Mouse (Mus musculus): ENCODE data around the gene Mab21l2.

The Mab21l2 gene

DNA sequence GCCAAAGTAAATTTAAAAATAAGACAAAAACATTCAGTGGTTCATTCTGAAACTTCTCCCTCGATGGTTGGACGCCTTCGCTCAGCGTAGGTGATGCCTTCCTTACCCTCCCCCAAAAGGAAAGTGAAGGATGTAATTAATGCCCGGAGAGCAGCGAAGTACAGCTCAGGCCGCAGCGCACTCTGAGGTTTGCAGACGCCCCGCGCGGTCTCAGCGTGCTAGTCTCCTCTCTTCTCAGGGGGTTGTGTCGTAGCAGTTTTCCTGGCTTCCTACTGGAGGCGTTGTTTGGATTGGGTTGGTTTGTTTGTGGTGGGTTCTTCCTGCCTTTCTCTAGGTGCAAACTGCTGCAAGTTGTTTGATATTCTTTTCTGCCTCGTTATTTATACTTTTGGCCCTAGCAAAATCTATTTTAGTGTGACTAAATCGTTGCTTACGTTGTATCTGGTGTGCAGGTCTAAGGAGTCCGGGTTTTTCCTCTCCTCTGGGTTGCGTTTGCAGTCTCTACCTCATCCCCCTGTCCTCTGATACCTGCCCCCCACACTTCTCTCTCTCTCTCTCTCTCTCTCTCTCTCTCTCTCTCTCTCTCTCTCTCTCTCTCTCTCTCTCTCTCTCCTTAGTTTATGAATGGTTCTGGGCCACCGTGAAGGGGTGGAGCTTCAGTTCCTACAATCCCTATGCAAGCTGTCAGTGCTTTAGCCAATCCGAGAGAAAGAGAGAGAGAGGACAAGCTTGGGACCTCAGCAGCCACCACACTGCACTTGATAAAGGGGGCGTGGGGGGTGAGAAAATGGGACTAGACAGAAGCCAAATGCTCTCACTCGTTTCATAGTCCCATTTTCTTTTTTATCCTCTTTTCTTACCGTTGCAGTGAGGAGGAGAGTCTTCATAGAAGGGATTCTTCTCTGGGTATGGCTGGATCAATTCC lies at the start of gene Mab21l2:
TSS of gene Mab21l2 (minus strand) at position 539 of the 925 bp plus-strand sequence.
- no peak for ATAC-seq (ENCODE audit: low TSS enrichment)

GRCm38 (mm10) chr3:86575312-86575711 lies 26.9 kb upstream of the Mab21l2 start:
- no peak for ATAC-seq (ENCODE audit: low TSS enrichment)

GRCm38 (mm10) chr3:86572519-86573244 lies 24.3 kb upstream of the Mab21l2 start:
- ATAC-seq (ENCODE audit: low TSS enrichment) = no peak

DNA sequence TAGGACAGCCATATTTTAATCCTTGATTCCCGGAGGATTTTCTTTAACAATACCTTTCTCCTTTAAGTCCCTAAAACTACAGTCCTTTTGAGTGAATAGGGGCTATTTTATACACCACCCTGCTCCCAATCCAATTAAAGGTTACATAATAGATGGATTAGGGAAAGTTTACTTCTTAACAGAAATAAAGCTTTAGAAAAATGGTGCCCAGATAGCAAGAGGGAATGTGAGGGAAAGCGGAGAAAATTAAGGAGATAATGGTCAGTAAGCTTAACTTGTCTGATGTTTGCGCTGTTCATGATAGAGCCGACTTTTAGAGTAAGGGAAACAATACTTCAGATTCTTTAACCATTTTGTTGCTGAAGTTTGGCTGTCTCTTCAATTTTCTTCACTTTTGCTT lies 23.1 kb upstream of the Mab21l2 start:
- no peak for ATAC-seq (ENCODE audit: low TSS enrichment)

DNA sequence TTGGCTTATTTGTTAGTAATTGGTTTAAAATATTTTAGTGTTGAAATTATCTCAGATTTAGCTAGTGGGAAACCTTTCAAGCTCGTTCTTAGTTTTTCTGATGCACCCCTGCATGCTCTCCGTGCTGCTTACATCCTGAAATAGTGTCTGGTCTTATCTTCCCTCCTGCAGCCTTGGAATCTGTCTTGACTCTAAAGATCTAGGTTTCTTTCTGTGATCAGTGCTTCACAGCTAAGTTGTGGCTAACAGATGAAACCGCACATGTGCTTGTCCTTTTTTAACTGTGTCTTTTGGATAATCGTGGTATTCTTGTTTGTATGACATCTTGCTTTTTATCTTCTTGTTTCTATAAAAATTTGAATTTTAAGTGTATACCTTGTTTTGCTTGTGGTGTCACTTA lies 18.9 kb upstream of the Mab21l2 start:
- ATAC-seq (ENCODE audit: low TSS enrichment) = no peak

DNA sequence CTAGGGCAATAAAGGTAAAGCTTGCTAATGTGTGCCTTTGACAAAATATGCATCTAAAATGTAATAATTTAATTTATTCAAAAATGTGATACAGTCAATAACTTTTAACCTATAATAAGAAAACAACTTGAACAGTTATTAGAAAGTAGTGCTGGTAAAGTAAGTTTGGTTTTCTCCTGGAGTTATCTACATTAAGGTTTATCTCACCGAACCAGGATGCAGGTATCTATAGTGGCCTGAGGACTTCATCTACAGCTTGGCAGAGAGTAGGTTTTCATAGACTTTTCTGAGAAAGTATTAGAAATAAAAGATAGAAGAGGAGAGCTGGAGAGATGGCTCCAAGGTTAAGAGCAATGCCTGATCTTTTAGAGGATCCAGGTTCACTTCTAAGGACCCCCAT lies 13.0 kb upstream of the Mab21l2 start:
- ATAC-seq (ENCODE audit: low TSS enrichment) = no peak

- ATAC-seq (ENCODE audit: low TSS enrichment) = no peak
Measured at GRCm38 (mm10) chr3:86561023-86561344, 12.6 kb upstream of the Mab21l2 start.

GRCm38 (mm10) chr3:86560281-86561022 lies 12.0 kb upstream of the Mab21l2 start:
- ATAC-seq (ENCODE audit: low TSS enrichment) = no peak

GRCm38 (mm10) chr3:86559635-86560034 lies 11.2 kb upstream of the Mab21l2 start:
- no peak for ATAC-seq (ENCODE audit: low TSS enrichment)

- ATAC-seq (ENCODE audit: low TSS enrichment) = no peak
Measured at GRCm38 (mm10) chr3:86558976-86559375, 10.5 kb upstream of the Mab21l2 start.

GRCm38 (mm10) chr3:86552170-86552569 lies 3.7 kb upstream of the Mab21l2 start:
- ATAC-seq (ENCODE audit: low TSS enrichment) = no peak

DNA sequence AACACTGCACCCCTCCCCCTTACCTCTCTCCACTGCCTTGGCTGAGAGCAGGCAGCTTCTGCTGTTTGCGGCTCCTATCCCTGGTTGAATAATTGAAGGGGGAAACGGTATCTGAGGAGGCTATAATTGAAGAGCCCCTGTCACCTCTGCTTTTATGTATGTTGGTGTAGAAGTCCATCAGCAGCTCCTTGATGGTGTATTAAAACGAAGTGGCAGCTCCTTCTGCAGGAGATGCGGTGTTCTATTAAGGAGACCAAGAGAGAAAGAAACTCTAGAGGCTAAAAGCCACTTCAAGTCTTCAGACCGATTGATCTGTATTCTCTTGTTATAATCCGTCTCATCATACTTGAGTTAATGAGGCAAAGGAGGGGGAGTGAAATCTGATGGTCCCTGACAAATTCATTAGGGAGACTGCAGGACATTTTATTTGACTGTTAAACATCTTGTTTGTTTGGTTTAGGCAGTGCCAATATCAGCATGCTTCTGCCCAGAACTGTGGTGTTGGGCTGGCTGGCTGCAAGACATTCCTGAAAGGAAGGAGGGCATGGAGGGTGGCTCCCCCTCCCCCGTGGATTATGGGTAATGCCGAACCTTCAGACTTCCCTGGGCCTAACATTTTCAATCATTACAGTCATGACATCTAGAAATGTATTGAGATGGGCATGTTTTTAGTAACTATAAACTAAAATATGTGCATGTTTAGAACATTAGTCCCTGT lies 2.7 kb upstream of the Mab21l2 start:
- no peak for ATAC-seq (ENCODE audit: low TSS enrichment)

- no peak for ATAC-seq (ENCODE audit: low TSS enrichment)
Measured at GRCm38 (mm10) chr3:86550301-86551010, 2.0 kb upstream of the Mab21l2 start.

- ATAC-seq (ENCODE audit: low TSS enrichment) = no peak; the same call in 1 of the 2 replicates
Measured at GRCm38 (mm10) chr3:86547251-86547791, 1.1 kb downstream of the Mab21l2 start.

GRCm38 (mm10) chr3:86546471-86547250 lies 1.8 kb downstream of the Mab21l2 start:
- ATAC-seq (ENCODE audit: low TSS enrichment) = peak; percentile 87

DNA sequence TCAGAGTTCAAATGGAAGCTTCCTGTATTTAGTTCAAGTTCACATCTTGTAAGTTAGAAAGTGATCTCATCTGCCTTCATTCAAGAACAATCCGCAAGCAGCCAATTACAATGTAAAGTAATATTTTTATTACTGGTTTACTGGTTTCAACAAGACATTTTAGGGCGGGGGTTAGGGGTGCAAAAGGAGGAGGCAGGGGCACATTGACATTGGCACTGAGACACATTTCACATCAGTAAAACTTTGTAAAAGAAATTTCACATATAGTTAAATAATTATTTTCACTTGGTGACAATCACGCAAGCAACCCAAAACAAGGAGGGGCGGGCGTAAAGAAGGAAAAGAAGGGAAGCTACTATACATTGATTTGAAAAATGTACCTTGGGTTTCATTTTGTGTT lies 2.5 kb downstream of the Mab21l2 start:
- no peak for ATAC-seq (ENCODE audit: low TSS enrichment)

- ATAC-seq (ENCODE audit: low TSS enrichment) = no peak
Measured at GRCm38 (mm10) chr3:86544785-86545184, 3.6 kb downstream of the Mab21l2 start.

DNA sequence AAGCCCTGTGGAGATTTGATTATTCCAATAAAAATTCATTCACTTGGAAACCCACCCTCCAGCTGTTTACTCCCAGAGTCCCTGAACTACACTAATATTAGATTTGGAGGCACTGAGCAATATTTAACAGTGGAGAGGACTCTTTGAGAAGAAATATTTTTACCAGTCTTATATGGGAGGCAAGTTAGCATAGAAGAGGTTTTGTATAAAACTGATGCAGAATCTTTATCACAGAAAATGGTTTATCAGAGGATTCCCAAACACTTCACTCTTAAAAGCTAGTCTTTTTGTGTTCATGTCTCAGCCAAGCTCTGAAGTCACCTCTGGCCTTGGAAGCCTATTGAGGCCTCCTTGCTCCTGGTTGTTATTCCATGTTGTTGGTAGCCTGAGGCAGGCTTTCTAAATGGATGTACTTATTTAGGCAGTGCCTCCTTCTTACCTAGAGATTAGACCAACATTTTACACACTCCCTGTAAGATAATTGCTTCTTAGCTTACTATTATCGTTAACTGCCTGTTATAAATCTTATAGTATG lies 6.5 kb downstream of the Mab21l2 start:
- no peak for ATAC-seq (ENCODE audit: low TSS enrichment)

GRCm38 (mm10) chr3:86541074-86541614 lies 7.3 kb downstream of the Mab21l2 start:
- ATAC-seq (ENCODE audit: low TSS enrichment) = no peak

Data from frontal cortex, adult (tissue).